Mouse (Mus musculus) ES-Bruce4 (cell line): ENCODE measurements at regions not wholly inside any gene's neighbourhood (a gene's known extent, or its start where the extent isn't known, plus 50 kb on each side); places are given as distances from the start of the nearest gene placed in this dataset.

Source experiments
- CTCF ChIP-seq: IDR thresholded peaks from one replicate; pipeline ENCODE4 v1.8.1; 2011; ENCODE audit warnings: low read depth, low read length
- POLR2A ChIP-seq: IDR thresholded peaks from one replicate; pipeline ENCODE4 v1.8.1; 2011; ENCODE audit warnings: low read length; ENCODE audit not compliant: insufficient read depth

DNA sequence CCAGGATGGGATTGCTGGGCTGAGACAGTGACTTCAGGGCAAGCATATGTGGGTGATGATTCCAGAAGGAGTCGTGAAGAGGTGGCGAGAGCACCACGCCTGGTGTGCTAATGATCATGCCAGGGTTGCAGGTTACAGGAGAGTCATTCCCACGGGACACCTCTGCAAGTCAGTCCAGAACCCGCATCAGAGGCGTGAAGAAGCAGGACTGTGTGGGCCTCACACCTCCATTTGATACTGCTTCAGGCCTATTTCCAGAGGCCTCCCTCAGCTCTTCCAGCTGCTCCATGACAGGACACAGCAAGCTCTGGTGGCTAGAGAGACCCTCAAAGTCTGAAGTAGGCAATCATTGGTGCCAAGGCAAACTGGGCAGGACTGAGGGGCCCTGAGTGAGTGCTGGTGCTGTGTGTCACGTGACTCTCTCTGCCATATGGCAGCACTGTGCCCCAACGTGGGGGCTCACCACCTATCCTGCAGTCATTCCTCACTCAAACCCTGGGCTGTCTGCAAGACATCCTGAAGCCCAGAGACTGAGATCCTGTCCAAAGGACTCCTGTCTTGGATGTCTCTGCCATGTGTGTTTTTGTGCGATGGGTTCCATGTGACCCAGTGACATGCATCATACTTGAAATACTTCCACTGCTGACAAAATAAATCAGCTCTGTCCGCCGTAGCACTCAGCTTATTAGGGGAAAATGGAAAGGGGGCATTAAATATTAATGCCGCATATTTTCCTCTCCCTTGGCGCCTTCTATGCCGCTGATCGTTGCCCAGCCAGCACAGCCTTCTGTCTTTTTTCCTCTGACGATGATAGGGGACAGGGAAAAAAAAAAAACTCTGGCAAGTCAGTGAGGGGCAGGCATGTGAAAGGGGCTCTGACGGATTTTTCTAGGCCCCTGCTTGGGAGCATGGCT lies 247.6 kb upstream of the Habp2 start:
- TF ChIP-seq POLR2A, result no peak
- TF ChIP-seq CTCF, result no peak
